Mouse (Mus musculus): ENCODE measurements around the gene Lhpp. TPM values are rescaled to one million over a fixed set of nuclear protein-coding genes. Genes with fewer than 3 reads are reported as not detected.

Gene Lhpp
- polyA plus RNA-seq, 1 experiment from 2014 or later = 17.3 TPM

DNA sequence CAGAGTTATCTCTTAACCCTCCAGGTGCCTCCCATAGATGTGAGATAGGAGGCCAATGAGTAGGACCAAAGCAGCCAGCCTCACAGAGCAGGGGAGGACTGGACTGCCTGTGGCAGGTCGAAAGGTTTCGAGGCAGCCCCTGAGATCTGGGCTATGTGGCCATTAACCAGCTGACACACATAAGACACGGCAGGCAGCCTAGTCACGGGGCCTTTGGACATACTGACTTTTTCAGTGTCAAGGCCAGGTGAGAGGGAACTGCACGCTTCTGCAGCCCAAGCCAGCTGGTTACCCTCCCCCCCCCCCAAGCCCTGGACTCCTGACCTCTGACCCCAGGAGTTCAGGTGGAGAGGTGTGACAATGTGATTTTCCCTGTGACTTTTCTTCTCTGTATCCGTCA, 54.4 kb downstream of the Lhpp start:
- Histone ChIP-seq H3K4me3 (0 out of 2 replicates have a peak overlapping the region, but pooled peaks have one; percentile 11), H3K27me3 (ENCODE audit: poor library complexity, severe bottlenecking) (peaks cover 93% of the 10 kb centered on the region), H3K4me1 (peaks cover 69% of the 10 kb centered on the region), H3K36me3 (replicated peaks) (no peaks in the 10 kb centered on the region), H3K27ac (peak overlapping the region; percentile 82), H3K9me3 (no peaks in the 10 kb centered on the region)
- no peak for DNase-seq (ENCODE audit: extremely low spot score, low spot score)
- 64% methylated on average over 6 of the region's 6 CpGs for WGBS

DNA sequence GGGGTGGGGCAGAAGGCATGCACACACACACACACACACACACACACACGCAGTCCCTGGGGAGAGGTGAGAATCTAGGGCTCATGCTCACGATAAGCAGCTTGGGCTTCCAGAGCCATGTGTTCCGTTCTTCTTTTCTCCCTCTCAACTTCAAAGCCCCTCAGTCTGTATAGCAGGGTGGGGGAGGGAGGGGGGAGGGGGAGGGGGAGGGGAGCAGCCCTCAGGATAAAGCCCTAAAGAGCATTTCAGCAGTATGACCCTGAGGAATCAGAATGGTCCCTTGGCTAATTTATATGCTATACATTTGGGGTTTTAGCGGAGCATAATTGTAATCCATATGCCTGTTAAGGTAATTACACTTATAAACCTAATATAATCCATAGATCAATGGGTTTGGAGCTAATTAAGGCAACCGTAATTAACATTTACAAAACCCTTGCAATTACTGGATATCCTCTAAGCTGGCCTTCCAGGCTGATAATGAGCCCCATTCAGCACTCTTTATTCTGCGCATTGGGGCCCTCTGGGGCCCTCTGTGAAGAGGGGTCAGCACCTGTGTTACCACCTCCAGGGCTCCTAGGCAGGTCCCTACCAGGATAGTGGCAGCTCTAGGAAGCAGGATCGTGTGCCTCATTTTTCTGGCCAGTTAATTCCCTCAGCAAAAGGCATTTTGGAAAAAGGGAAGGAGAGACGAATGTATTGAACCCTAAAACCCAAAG, 55.4 kb downstream of the Lhpp start:
- peak overlapping the region; percentile 82 for H3K27ac ChIP-seq
- peaks cover 63% of the 10 kb centered on the region for H3K4me1 ChIP-seq
- H3K9me3 ChIP-seq = no peaks in the 10 kb centered on the region
- peak overlapping the region; percentile 11; the same call in 1 of the 2 replicates for H3K4me3 ChIP-seq
- H3K27me3 ChIP-seq (ENCODE audit: poor library complexity, severe bottlenecking) = peaks cover 93% of the 10 kb centered on the region
- WGBS = 13% methylated on average over 8 of the region's 8 CpGs
- no peaks in the 10 kb centered on the region for H3K36me3 ChIP-seq (replicated peaks)
- DNase-seq (ENCODE audit: extremely low spot score, low spot score) = peak; percentile 52

DNA sequence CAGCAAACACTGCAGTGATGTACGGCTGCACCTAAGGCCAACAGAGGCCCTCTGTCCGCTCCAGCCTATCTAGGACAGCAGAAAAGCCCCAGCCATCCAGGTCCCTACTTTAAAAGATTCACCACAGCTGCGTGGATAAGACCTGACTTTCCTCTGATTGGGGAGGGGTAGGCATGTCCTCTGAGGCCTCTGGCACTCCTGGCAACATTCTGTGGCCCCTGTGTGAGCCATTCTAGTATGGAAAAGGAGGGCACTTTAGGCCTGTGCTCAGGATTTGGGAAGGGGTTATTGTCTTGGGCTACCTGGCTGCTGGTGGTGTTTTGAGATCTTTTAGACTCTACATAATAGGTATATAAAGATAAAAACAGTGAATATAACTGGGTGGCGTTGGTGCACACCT, 56.1 kb downstream of the Lhpp start:
- peak overlapping the region; percentile 82 for H3K27ac ChIP-seq
- no peak overlapping the region for H3K4me3 ChIP-seq
- 61% methylated on average over 4 of the region's 4 CpGs for WGBS
- H3K27me3 ChIP-seq (ENCODE audit: poor library complexity, severe bottlenecking) = peaks cover 93% of the 10 kb centered on the region
- no peak for DNase-seq (ENCODE audit: extremely low spot score, low spot score)
- H3K4me1 ChIP-seq = peaks cover 58% of the 10 kb centered on the region
- H3K9me3 ChIP-seq = no peaks in the 10 kb centered on the region
- no peaks in the 10 kb centered on the region for H3K36me3 ChIP-seq (replicated peaks)

DNA sequence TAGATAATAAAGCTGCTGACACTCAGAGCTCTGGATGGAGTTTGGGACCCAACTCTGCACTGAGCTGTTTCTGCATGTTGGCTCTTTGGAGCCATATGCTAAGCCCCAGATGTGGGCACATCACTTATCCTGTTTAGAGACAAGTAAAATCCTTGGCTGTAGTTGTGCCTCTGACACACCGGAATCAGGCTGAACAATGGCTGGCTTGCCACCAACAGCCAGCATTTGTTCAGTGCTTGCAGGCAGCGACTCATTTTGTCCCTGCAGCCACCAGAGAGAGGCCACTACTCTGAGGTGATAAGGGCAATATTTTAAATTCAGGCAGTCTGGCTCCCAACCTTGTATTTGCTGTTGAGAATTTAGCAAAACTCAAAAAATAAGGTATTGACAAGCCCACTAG, 58.2 kb downstream of the Lhpp start:
- WGBS = 69% methylated on average over 2 of the region's 2 CpGs
- Histone ChIP-seq H3K27me3 (ENCODE audit: poor library complexity, severe bottlenecking) (peaks cover 87% of the 10 kb centered on the region), H3K4me3 (no peak overlapping the region), H3K36me3 (replicated peaks) (no peaks in the 10 kb centered on the region), H3K4me1 (peaks cover 44% of the 10 kb centered on the region), H3K27ac (no peak overlapping the region), H3K9me3 (no peaks in the 10 kb centered on the region)
- DNase-seq (ENCODE audit: extremely low spot score, low spot score) = no peak

DNA sequence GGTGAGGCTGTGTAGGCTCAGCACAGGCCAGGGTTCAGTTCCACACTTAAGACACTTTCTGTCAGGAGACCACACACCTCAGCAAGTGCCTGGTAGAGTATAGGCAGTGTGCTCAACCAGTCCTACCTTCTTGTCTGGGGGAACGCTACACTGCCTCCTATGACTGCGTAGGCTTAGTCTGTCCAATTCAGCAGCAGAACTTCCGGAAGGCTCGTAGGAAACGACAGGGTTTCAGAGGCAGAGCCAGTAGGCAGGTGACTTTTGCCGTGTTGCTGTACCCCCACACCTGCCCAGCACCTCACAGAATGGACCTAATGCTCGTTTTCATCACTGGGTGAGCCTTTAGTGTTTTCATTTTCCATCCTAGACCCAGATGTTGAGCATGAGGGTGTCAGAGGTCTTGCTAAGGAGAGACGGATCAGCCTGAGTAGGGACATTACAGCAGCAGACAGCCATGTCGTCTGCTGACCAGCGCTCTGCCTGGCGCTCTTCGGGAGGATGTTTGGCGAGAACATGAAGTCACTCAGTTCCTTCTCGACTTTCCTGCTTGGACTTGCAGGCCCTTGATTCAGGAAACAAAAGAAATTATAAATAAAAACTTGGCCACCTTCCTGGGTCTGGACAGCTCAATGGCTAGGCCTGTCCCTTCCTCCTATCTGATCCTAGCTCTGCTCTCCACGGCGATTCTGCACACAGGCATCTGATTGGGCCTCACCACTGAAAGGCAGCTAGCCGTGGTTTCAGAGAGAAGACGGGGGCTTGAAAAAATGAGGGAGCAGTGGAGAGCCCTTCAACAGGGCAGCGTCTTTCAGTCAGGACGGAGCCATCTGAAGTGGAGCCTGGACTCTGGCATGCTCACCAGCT, 59.8 kb downstream of the Lhpp start:
- H3K9me3 ChIP-seq = no peaks in the 10 kb centered on the region
- 93% methylated on average over 20 of the region's 20 CpGs for WGBS
- H3K27ac ChIP-seq = no peak overlapping the region; the same call in 1 of the 2 replicates
- no peak overlapping the region for H3K4me3 ChIP-seq
- no peak for DNase-seq (ENCODE audit: extremely low spot score, low spot score)
- peaks cover 43% of the 10 kb centered on the region for H3K4me1 ChIP-seq
- H3K36me3 ChIP-seq (replicated peaks) = no peaks in the 10 kb centered on the region
- peaks cover 82% of the 10 kb centered on the region for H3K27me3 ChIP-seq (ENCODE audit: poor library complexity, severe bottlenecking)

DNA sequence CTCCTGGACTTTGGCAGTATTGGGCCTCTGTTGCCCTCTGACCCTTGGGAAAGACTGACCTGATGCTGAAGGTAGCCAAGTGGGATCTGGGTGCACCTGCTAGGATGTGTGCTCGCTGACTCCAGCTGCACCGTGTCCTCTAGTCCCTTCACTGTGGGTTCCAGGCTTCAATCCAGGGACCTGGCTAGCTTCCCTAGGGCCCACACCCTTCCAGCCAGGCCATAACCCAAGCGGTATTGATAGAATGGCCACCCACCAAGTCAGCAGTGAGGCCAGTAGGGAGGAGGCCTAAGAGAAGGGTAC, 60.4 kb downstream of the Lhpp start:
- Histone ChIP-seq H3K9me3 (no peaks in the 10 kb centered on the region), H3K27me3 (ENCODE audit: poor library complexity, severe bottlenecking) (peaks cover 83% of the 10 kb centered on the region), H3K36me3 (replicated peaks) (no peaks in the 10 kb centered on the region), H3K4me3 (no peak overlapping the region), H3K4me1 (peaks cover 37% of the 10 kb centered on the region), H3K27ac (no peak overlapping the region)
- 95% methylated on average over 3 of the region's 3 CpGs for WGBS
- DNase-seq (ENCODE audit: extremely low spot score, low spot score) = no peak

DNA sequence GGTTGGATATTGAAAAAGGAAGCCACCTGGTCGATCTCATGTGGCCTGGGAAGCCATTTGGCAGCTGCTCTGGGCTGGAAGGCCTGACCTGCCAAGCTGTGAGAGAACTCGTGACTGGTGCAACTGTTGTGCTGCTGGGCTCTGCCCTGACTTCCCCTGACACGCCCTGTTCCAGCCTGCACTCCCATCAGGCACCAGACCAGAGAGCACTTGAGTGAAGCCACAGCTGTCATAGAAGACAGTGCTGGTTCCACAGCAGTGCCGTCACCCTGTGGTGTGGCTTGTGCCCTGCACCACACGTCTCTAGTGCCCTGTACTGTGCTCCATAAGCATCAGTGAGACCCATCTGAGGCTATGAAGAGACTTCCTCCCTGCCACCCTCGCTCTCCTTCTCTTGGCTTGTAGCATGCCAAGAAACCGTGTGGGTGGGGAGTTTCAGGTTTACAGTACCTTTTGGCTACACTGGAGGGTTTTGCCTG, 62.1 kb downstream of the Lhpp start:
- Histone ChIP-seq H3K4me3 (no peak overlapping the region), H3K27me3 (ENCODE audit: poor library complexity, severe bottlenecking) (peaks cover 69% of the 10 kb centered on the region), H3K9me3 (no peaks in the 10 kb centered on the region), H3K36me3 (replicated peaks) (no peaks in the 10 kb centered on the region), H3K4me1 (peaks cover 26% of the 10 kb centered on the region), H3K27ac (0 out of 2 replicates have a peak overlapping the region, but pooled peaks have one; percentile 35)
- WGBS = 80% methylated on average over 7 of the region's 7 CpGs
- DNase-seq (ENCODE audit: extremely low spot score, low spot score) = no peak

DNA sequence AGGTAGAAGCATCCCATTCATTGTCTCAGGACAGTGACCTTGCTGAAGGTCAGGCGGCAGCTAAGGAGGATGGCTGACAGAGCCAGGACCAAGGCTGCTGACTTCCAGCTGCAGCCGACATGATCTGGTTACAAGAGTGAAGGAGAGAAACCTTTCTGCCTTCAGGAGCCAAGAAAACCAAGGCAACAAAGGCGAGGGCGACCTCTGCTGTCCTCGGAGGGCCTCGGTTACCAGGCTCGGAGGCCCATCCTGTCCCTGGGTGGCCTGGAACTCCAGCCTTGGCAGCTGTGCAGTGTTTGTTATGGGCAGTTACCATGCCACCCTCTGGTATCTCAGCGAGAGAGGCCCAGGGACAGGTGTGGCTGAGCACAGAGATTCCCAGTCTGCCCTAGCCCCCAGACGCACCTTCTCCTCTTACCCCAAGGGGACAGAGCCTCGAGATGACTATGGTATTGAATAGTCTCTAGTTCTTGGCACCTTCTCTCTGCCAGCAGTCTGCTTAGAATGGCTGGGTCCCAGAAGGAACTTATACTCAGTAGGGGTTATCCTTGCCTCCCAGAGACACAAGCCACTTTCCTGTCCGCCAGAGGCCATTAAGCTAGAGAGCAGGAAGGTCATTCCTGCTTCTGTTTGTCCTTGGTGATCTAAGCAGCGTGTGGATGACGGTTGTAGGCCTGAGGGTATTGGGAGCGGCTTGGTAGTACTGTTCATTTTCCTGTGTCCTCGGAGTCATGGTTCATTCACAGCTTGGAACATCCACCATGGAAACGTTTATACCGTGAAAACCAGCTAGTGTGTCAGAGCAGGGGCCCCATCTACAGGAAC, 63.7 kb downstream of the Lhpp start:
- H3K4me3 ChIP-seq = no peak overlapping the region
- peak overlapping the region; percentile 58; the same call in 1 of the 2 replicates for H3K27ac ChIP-seq
- H3K36me3 ChIP-seq (replicated peaks) = no peaks in the 10 kb centered on the region
- peak; percentile 41 for DNase-seq (ENCODE audit: extremely low spot score, low spot score)
- H3K9me3 ChIP-seq = no peaks in the 10 kb centered on the region
- H3K27me3 ChIP-seq (ENCODE audit: poor library complexity, severe bottlenecking) = peaks cover 53% of the 10 kb centered on the region
- H3K4me1 ChIP-seq = peaks cover 22% of the 10 kb centered on the region
- 55% methylated on average over 17 of the region's 17 CpGs for WGBS

DNA sequence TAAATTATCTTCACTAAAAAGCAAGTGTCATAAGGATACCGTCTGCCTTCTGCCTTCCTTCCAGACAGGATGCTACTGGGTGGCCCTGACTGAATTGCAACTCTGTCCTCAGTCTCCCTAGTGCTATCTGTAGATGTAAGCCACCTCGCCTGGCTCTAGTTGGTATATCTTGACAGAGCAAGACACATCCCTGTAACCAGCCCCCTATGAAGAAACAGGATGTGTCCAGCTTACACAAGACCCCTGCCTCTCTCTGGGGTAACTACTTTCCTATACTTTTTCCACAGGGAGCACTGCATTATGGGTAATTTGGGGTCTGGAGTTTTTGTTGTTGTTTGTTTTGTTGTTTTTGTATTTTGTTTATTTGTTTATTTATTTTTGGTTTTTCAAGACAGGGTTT, 65.5 kb downstream of the Lhpp start:
- DNase-seq (ENCODE audit: extremely low spot score, low spot score) = no peak
- H3K4me1 ChIP-seq = peaks cover 17% of the 10 kb centered on the region
- H3K4me3 ChIP-seq = no peak overlapping the region

DNA sequence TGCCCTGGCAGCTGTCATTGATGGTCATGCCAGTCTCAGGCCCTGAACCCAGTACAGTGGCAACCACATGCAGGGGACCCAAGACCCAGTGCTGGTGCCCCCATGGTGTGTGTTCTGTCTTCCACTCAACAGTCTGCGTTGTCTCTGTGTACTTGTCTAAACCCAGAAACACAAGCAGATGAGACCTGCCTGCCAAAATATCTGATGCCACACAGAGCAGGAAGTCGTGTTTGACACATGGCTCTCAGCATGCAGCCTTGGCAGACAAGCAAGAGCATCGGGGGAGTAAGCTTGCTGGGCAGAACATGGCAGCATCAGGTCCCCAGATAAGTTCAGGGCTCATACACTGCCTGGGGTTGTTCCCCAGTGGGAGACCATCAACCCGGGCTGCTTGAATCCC, 68.7 kb downstream of the Lhpp start:
- H3K27me3 ChIP-seq (ENCODE audit: poor library complexity, severe bottlenecking) = peaks cover 13% of the 10 kb centered on the region; the same call in 1 of the 2 replicates
- no peak overlapping the region for H3K4me3 ChIP-seq
- WGBS = 80% methylated on average over 4 of the region's 4 CpGs
- no peak for DNase-seq (ENCODE audit: extremely low spot score, low spot score)
- H3K4me1 ChIP-seq = peaks cover 11% of the 10 kb centered on the region
- H3K36me3 ChIP-seq (replicated peaks) = no peaks in the 10 kb centered on the region
- no peak overlapping the region for H3K27ac ChIP-seq
- H3K9me3 ChIP-seq = no peaks in the 10 kb centered on the region

More for the DNA sequence above, 65.5 kb downstream of the Lhpp start:
- no peak overlapping the region for H3K27ac ChIP-seq
- H3K27me3 ChIP-seq (ENCODE audit: poor library complexity, severe bottlenecking) = peaks cover 35% of the 10 kb centered on the region
- 81% methylated on average over 2 of the region's 2 CpGs for WGBS
- H3K9me3 ChIP-seq = no peaks in the 10 kb centered on the region
- H3K36me3 ChIP-seq (replicated peaks) = no peaks in the 10 kb centered on the region

DNA sequence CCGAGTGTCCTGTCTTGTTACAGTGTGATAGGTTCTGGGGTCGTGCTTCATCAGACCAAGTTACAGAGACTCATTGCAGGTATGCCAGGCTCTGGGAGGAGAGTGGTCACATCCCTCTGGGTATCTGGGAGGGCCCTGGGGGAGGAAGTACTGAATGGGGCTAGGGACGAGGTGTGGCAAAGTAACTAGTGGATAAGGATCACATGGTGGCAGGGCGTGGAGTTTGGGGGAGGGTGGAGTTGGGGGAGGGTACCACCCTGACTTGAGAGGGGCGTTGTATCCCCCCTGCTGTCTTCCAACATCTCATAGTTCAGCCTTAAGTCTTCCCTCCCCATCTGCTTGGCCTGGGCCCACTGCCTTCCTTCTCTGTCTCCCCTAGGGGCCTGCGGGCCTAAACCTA, 69.1 kb downstream of the Lhpp start:
- Histone ChIP-seq H3K36me3 (replicated peaks) (no peaks in the 10 kb centered on the region), H3K4me3 (no peak overlapping the region), H3K9me3 (no peaks in the 10 kb centered on the region), H3K4me1 (peaks cover 6% of the 10 kb centered on the region), H3K27ac (no peak overlapping the region), H3K27me3 (ENCODE audit: poor library complexity, severe bottlenecking) (peaks cover 9% of the 10 kb centered on the region; the same call in 1 of the 2 replicates)
- DNase-seq (ENCODE audit: extremely low spot score, low spot score) = no peak
- 82% methylated on average over 6 of the region's 6 CpGs for WGBS

DNA sequence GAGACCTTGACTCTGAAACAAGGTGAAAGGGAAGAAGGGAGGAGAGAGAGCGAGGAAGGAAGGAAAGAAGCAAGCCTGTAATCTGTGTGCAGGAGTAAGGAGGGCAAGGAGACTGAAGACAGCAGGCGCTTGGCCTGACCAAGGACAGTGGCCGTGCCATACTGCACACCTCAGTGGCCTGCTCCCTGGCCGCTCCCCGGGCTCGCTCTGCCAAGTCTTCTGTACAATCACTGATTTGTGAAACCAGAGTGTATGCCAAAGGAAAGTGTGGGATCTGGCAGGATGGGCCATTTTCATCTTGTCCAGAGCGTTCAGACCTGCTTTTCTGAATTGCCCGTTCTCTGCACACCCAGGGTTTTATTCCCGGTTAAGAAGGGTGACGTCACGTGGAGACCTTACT, 70.9 kb downstream of the Lhpp start:
- H3K36me3 ChIP-seq (replicated peaks) = no peaks in the 10 kb centered on the region
- no peak for DNase-seq (ENCODE audit: extremely low spot score, low spot score)
- 90% methylated on average over 11 of the region's 11 CpGs for WGBS
- no peaks in the 10 kb centered on the region for H3K4me1 ChIP-seq
- H3K4me3 ChIP-seq = no peak overlapping the region
- H3K27ac ChIP-seq = no peak overlapping the region
- no peaks in the 10 kb centered on the region for H3K9me3 ChIP-seq
- no peaks in the 10 kb centered on the region for H3K27me3 ChIP-seq (ENCODE audit: poor library complexity, severe bottlenecking)

Measured in forebrain, embryonic 10.5 days (tissue).